Mouse (Mus musculus) heart, embryonic 12.5 days (tissue): ENCODE measurements around the gene Tmem139. TPM values are rescaled to one million over a fixed set of nuclear protein-coding genes. Genes with fewer than 3 reads are reported as not detected.

Experiments used
- ATAC-seq: fragments of 200-750 bp; cut with Nextera tagmentation; 2 replicates; pipeline ENCODE4 v1.8.0; 2017; ENCODE audit warnings: moderate TSS enrichment, moderate library complexity; ENCODE audit not compliant: insufficient number of reproducible peaks, low FRiP score
- H3K27ac ChIP-seq: fragments of 300-500 bp; sonication (generic); 2 replicates; pipeline ENCODE4 v1.5.1; 2016; ENCODE audit warnings: mild to moderate bottlenecking, moderate library complexity; ENCODE audit not compliant: poor library complexity, severe bottlenecking
- H3K27me3 ChIP-seq: fragments of 300-500 bp; sonication (generic); replicated peaks from 2 replicates; pipeline ENCODE4 v1.6.1; 2016; ENCODE audit warnings: mild to moderate bottlenecking, moderate library complexity
- H3K36me3 ChIP-seq: fragments of 300-500 bp; sonication (generic); 2 replicates; pipeline ENCODE4 v1.6.1; 2016; ENCODE audit warnings: mild to moderate bottlenecking, moderate library complexity
- H3K4me1 ChIP-seq: fragments of 300-500 bp; sonication (generic); replicated peaks from 2 replicates; pipeline ENCODE4 v1.6.1; 2016; ENCODE audit warnings: mild to moderate bottlenecking
- H3K4me2 ChIP-seq: fragments of 300-500 bp; sonication (generic); 2 replicates; pipeline ENCODE4 v1.6.1; 2016; ENCODE audit warnings: mild to moderate bottlenecking, moderate library complexity
- H3K4me3 ChIP-seq: fragments of 300-500 bp; sonication (generic); 2 replicates; pipeline ENCODE4 v1.5.1; 2016; ENCODE audit warnings: mild to moderate bottlenecking
- H3K9ac ChIP-seq: fragments of 300-500 bp; sonication (generic); 2 replicates; pipeline ENCODE4 v1.6.1; 2016; ENCODE audit warnings: mild to moderate bottlenecking, moderate library complexity
- H3K9me3 ChIP-seq: fragments of 300-500 bp; sonication (generic); replicated peaks from 2 replicates; pipeline ENCODE4 v1.6.1; 2016; ENCODE audit warnings: mild to moderate bottlenecking, moderate library complexity
- WGBS: fragments of 180-500 bp; shearing (Covaris S2); methylation state at CpG from one replicate; pipeline ENCODE4 v1.1.7; 2016; 5-methylcytosine and 5-hydroxymethylcytosine counted together
- polyA plus RNA-seq: library from polyadenylated mRNA; unstranded; fragments of >200 nt; fragmentation: Nextera tagmentation; extraction: Ambion mirVana; gene quantifications from 2 replicates; pipeline ENCODE4 v1.2.1, GENCODE M21; 2016

Tmem139 gene
- polyA plus RNA-seq, 1 experiment from 2014 or later, result 0.19 TPM

DNA sequence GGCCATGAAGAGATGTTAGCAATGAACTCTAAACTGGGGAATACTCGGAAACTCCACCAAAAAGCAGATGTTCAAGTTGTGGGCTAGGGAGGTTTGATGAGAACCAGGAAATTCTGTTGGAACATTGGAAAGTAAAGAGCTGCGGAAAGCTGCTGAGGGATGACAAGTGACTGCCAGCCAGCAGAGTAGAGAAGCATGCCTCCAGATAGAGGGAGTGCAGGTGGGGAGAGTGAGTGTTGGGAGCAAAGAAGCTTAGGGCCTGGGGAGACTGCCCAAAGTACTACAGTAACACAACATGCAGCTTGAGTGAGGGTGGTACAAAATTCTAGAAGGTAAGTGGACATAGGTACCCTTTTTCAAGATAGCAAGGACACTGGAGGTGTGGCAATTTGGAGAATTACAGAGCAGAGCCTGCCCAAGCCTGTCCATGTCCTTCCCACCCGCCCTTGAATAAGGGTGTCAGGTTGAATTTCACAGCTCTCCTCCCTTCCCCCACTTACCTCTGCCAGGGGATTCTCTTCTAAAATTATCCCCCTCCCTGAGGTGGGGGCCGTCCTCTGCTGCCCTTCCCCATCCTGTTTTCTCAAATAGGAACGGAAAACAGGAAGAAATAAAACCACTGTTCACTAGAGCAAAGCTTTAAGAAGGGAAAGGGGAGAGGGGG, 21.2 kb downstream of the Tmem139 start:
- H3K27ac ChIP-seq, result peak overlapping the region; percentile 21; the same call in 1 of the 2 replicates
- H3K4me1 ChIP-seq, result peaks cover 11% of the 10 kb centered on the region
- no peaks in the 10 kb centered on the region for H3K27me3 ChIP-seq
- ATAC-seq, result no peak
- H3K36me3 ChIP-seq, result peaks cover 52% of the 10 kb centered on the region
- H3K9ac ChIP-seq, result no peak overlapping the region
- no peak overlapping the region for H3K4me3 ChIP-seq
- H3K4me2 ChIP-seq, result no peak overlapping the region
- no peaks in the 10 kb centered on the region for H3K9me3 ChIP-seq
- 50% methylated on average over 5 of the region's 5 CpGs for WGBS

GRCm38 (mm10) chr6:42286448-42286847, 24.7 kb downstream of the Tmem139 start, which contains the start of gene Clcn1:
Clcn1 (plus strand) TSS chr6:42286685.
- Histone ChIP-seq H3K4me1 (peaks cover 11% of the 10 kb centered on the region), H3K27ac (no peak within 1 kb of the TSS)
- WGBS, result 61% methylated on average over 4 of the region's 5 CpGs

DNA sequence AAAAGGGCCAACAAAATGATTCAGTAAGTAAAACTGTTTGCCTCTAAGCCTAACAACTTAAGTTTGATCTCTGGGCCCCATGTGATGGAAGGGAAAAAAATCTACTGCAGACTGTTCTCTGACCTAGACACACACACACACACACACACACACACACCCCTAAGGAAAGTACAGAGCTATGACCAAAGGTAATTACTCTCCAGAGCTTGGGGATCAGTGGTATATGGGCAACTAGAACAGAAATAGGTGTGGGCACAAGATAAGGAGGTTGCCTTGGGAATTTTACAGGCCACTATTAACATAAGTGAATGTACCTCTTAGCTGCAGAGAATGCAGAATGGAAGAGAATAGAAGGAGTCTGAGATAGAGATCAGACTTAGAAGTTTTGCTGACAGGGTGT, 25.8 kb downstream of the Tmem139 start:
- no peaks in the 10 kb centered on the region for H3K27me3 ChIP-seq
- peaks cover 11% of the 10 kb centered on the region for H3K4me1 ChIP-seq
- H3K9me3 ChIP-seq, result no peaks in the 10 kb centered on the region
- H3K4me3 ChIP-seq, result no peak overlapping the region
- H3K36me3 ChIP-seq, result peaks cover 25% of the 10 kb centered on the region
- ATAC-seq, result no peak
- H3K4me2 ChIP-seq, result no peak overlapping the region
- H3K27ac ChIP-seq, result no peak overlapping the region
- H3K9ac ChIP-seq, result no peak overlapping the region

More at GRCm38 (mm10) chr6:42286448-42286847, 24.7 kb downstream of the Tmem139 start, which contains the start of gene Clcn1:
- Histone ChIP-seq H3K9me3 (no peaks in the 10 kb centered on the region), H3K27me3 (no peaks in the 10 kb centered on the region), H3K9ac (no peak within 1 kb of the TSS), H3K36me3 (peaks cover 29% of the 10 kb centered on the region), H3K4me3 (no peak within 1 kb of the TSS), H3K4me2 (no peak within 1 kb of the TSS)
- ATAC-seq, result 0 out of 2 replicates have a peak, but pooled peaks have one; percentile 37

DNA sequence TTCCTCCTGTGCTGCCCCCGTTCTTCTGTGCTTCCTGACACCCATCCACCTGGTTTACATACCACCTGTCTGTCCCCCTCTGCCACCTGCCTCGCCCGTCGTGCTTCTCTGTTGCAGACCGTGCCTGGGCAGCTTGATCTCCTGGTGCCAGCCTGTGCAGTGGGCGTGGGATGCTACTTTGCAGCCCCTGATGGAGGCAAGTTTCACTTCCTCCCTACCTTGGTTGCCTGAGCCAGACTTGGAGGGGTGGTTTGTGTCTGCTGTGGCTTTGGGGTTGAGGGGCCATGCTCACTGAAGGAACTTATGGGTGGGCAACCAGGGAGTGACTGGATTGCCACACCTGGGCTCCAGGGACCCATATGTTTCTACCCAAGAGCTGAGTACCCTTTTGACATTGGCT, 31.6 kb downstream of the Tmem139 start:
- WGBS, result 84% methylated on average over 6 of the region's 6 CpGs
- Histone ChIP-seq H3K9me3 (no peaks in the 10 kb centered on the region), H3K4me3 (no peak overlapping the region), H3K4me2 (no peak overlapping the region), H3K27ac (no peak overlapping the region), H3K4me1 (peaks cover 14% of the 10 kb centered on the region), H3K9ac (no peak overlapping the region), H3K27me3 (no peaks in the 10 kb centered on the region), H3K36me3 (peaks cover 18% of the 10 kb centered on the region)
- ATAC-seq, result no peak

GRCm38 (mm10) chr6:42295549-42296094, 33.9 kb downstream of the Tmem139 start:
- no peak overlapping the region for H3K4me2 ChIP-seq
- WGBS, result 59% methylated on average over 3 of the region's 3 CpGs
- no peak overlapping the region for H3K9ac ChIP-seq
- no peak overlapping the region for H3K4me3 ChIP-seq
- no peak overlapping the region for H3K27ac ChIP-seq
- H3K4me1 ChIP-seq, result peaks cover 14% of the 10 kb centered on the region
- H3K36me3 ChIP-seq, result peaks cover 28% of the 10 kb centered on the region
- no peaks in the 10 kb centered on the region for H3K27me3 ChIP-seq
- peak; percentile 71; the same call in 1 of the 2 replicates for ATAC-seq
- H3K9me3 ChIP-seq, result no peaks in the 10 kb centered on the region

GRCm38 (mm10) chr6:42299362-42299761, 37.6 kb downstream of the Tmem139 start:
- Histone ChIP-seq H3K27me3 (no peaks in the 10 kb centered on the region), H3K4me1 (peaks cover 14% of the 10 kb centered on the region), H3K9me3 (no peaks in the 10 kb centered on the region), H3K36me3 (peaks cover 24% of the 10 kb centered on the region), H3K9ac (no peak overlapping the region), H3K27ac (no peak overlapping the region), H3K4me3 (no peak overlapping the region), H3K4me2 (no peak overlapping the region)
- WGBS, result 83% methylated on average over 5 of the region's 5 CpGs
- ATAC-seq, result no peak

DNA sequence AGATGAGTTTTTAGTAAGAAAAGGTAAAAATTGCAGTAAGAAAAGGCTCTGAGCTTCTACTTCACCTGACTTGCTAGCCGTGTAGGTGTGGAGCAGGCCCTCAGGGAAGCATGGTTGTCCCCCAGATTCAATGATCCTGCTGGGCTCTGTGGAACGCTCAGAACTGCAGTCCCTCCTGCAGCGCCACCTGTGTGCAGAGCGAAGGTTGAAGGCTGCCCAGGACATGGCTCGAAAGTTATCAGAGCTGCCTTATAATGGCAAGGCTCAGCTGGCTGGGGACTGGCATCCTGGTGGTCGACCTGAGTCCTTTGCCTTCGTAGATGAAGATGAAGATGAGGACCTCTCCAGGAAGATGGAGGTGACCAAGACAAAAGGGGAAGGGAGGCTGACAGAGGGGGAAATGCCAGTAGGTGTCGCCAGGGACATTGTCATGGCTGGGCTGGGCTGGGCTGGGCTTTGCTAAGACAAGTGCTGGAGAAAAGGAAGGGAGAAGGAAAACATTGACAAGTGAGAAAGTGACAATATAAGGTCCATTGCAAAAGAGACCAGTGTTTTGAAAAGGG, 48.1 kb downstream of the Tmem139 start:
- Histone ChIP-seq H3K9ac (no peak overlapping the region), H3K27ac (no peak overlapping the region), H3K4me3 (no peak overlapping the region), H3K9me3 (no peaks in the 10 kb centered on the region), H3K4me1 (no peaks in the 10 kb centered on the region), H3K36me3 (peaks cover 38% of the 10 kb centered on the region), H3K4me2 (no peak overlapping the region), H3K27me3 (no peaks in the 10 kb centered on the region)
- 42% methylated on average over 8 of the region's 8 CpGs for WGBS
- ATAC-seq, result no peak

GRCm38 (mm10) chr6:42310427-42311053, 48.8 kb downstream of the Tmem139 start:
- Histone ChIP-seq H3K4me2 (no peak overlapping the region), H3K27me3 (no peaks in the 10 kb centered on the region), H3K27ac (no peak overlapping the region), H3K9me3 (no peaks in the 10 kb centered on the region), H3K9ac (no peak overlapping the region), H3K4me3 (no peak overlapping the region), H3K4me1 (no peaks in the 10 kb centered on the region), H3K36me3 (peaks cover 38% of the 10 kb centered on the region)
- no peak for ATAC-seq
- 81% methylated on average over 2 of the region's 2 CpGs for WGBS

Other genes starting within 250 kb of the Tmem139 start
- gene Sva, start 223.6 kb upstream of the Tmem139 start, polyA plus RNA-seq, result not detected in 2 replicates
- not detected in 2 replicates for gene Tas2r139, start 121.0 kb upstream of the Tmem139 start, polyA plus RNA-seq
- gene Tas2r144, start 46.6 kb upstream of the Tmem139 start, polyA plus RNA-seq, result not detected in 2 replicates
- gene Gstk1, start 16.0 kb upstream of the Tmem139 start, polyA plus RNA-seq, result 9.9 and 10.9 TPM in 2 replicates
- 37.6 and 38.1 TPM in 2 replicates for gene Casp2, start 3.0 kb downstream of the Tmem139 start, polyA plus RNA-seq
- 0.73 and 1.0 TPM in 2 replicates for gene Clcn1, start 24.7 kb downstream of the Tmem139 start, polyA plus RNA-seq
- 0.37 and 0.52 TPM in 2 replicates for gene Fam131b, start 62.7 kb downstream of the Tmem139 start, polyA plus RNA-seq
- gene Zyx, start 87.7 kb downstream of the Tmem139 start, polyA plus RNA-seq, result 213 and 219 TPM in 2 replicates
- 4.7 and 5.5 TPM in 2 replicates for gene Epha1, start 111.3 kb downstream of the Tmem139 start, polyA plus RNA-seq
- gene Tas2r143, start 138.3 kb downstream of the Tmem139 start, polyA plus RNA-seq, result not detected in 2 replicates
- not detected in 2 replicates for gene Tas2r135, start 143.5 kb downstream of the Tmem139 start, polyA plus RNA-seq
- not detected in 2 replicates for gene Tas2r126, start 172.6 kb downstream of the Tmem139 start, polyA plus RNA-seq
- not detected in 2 replicates for gene Olfr458, start 203.2 kb downstream of the Tmem139 start, polyA plus RNA-seq
- gene Olfr457, start 214.4 kb downstream of the Tmem139 start, polyA plus RNA-seq, result not detected in 2 replicates
- gene Olfr456, start 225.2 kb downstream of the Tmem139 start, polyA plus RNA-seq, result not detected in 2 replicates